Mouse (Mus musculus): Measurements from ENCODE around the gene Aff3. TPM values are rescaled to one million over a fixed set of nuclear protein-coding genes. Genes with fewer than 3 reads are reported as not detected.

Aff3 gene
- not detected in 2 replicates for polyA plus RNA-seq (2012; ENCODE audit: insufficient read depth, insufficient read length, low replicate concordance, missing spikeins)

DNA sequence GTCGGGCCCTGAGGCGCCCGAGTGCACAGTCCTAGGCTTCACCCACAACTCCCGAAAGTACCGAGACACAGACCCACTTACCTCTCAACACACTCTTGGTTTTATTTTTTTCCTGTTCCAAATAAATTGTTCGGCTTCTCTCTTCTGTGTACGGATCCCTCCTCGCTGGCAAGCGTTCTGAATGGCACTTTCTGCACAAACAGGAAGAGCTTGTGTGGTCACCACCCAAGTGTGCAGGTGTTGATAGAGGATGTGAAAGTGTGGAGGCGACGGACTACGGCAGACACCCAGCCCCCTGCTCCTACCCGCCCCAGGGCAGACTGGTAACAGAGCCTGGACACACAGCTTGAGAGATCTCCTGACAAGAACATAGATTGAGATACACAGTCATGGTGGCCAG is at the start of gene Aff3:
TSS of gene Aff3 (minus strand) at position 179 of the 400 bp plus-strand sequence.
- WGBS: 88% methylated on average over 13 of the region's 13 CpGs
- H3K4me1 ChIP-seq (ENCODE audit: control insufficient read depth, insufficient read depth, low read length): no peaks in the 10 kb centered on the region

DNA sequence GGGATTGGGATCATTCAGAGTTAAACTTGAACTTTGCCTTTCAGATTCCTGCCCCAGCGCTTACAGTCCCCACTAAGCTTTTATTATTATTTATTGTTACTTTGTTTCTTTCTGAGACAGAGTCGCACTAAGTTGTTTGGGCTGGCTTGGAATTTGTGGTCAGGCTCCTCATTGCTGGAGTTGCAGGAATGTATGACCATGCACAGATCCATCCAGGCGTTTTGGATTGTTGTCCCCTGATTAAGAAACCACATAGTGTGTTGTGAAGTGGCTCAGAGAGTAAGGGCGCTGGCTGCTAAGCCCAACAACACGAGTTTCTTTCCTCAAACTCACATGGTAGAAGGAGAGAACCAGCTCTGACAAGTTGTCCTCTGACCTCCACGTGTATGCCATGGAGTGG is 35.9 kb upstream of the Aff3 start:
- TF ChIP-seq POLR2A (IDR thresholded peaks at IDR 0.05; ENCODE audit: insufficient read depth, low read depth, low read length): no peak
- TF ChIP-seq CTCF (IDR thresholded peaks at IDR 0.05; ENCODE audit: insufficient read depth, low read depth, low read length): no peak
- no peak overlapping the region for H3K27ac ChIP-seq (ENCODE audit: insufficient read depth, low read depth, low read length)
- H3K4me1 ChIP-seq (ENCODE audit: control insufficient read depth, insufficient read depth, low read length): no peaks in the 10 kb centered on the region
- H3K4me3 ChIP-seq (ENCODE audit: insufficient read depth, low read depth, low read length): no peak overlapping the region
- WGBS: 72% methylated on average over 6 of the region's 6 CpGs

More for the DNA sequence above, at the start of gene Aff3:
- no peak within 1 kb of the TSS for H3K4me3 ChIP-seq (ENCODE audit: insufficient read depth, low read depth, low read length)
- H3K27ac ChIP-seq (ENCODE audit: insufficient read depth, low read depth, low read length): no peak within 1 kb of the TSS
- TF ChIP-seq POLR2A (IDR thresholded peaks at IDR 0.05; ENCODE audit: insufficient read depth, low read depth, low read length) (no peak), CTCF (IDR thresholded peaks at IDR 0.05; ENCODE audit: insufficient read depth, low read depth, low read length) (no peak)

DNA sequence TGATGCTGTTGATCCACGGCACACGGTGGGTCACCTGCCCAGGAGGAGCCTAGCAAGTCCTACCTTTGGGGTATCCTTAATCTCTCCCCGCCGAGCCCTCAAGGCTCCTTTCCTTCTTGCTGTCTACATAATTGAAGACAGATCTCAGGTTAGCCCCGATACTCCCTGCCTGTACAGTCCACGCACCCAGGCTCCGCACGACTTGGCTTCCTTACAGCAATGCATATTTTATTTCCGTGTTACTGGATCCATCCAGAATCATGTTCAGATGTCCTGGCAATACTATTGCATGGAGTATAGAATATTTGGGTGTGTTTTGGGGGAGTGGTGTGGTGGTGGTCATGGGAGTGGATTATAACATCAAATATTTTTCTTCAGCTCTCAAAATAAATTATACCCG is 34.5 kb upstream of the Aff3 start:
- Histone ChIP-seq H3K4me3 (ENCODE audit: insufficient read depth, low read depth, low read length) (no peak overlapping the region), H3K27ac (ENCODE audit: insufficient read depth, low read depth, low read length) (no peak overlapping the region), H3K4me1 (ENCODE audit: control insufficient read depth, insufficient read depth, low read length) (no peaks in the 10 kb centered on the region)
- TF ChIP-seq CTCF (IDR thresholded peaks at IDR 0.05; ENCODE audit: insufficient read depth, low read depth, low read length) (no peak), POLR2A (IDR thresholded peaks at IDR 0.05; ENCODE audit: insufficient read depth, low read depth, low read length) (no peak)
- WGBS: 93% methylated on average over 10 of the region's 10 CpGs

DNA sequence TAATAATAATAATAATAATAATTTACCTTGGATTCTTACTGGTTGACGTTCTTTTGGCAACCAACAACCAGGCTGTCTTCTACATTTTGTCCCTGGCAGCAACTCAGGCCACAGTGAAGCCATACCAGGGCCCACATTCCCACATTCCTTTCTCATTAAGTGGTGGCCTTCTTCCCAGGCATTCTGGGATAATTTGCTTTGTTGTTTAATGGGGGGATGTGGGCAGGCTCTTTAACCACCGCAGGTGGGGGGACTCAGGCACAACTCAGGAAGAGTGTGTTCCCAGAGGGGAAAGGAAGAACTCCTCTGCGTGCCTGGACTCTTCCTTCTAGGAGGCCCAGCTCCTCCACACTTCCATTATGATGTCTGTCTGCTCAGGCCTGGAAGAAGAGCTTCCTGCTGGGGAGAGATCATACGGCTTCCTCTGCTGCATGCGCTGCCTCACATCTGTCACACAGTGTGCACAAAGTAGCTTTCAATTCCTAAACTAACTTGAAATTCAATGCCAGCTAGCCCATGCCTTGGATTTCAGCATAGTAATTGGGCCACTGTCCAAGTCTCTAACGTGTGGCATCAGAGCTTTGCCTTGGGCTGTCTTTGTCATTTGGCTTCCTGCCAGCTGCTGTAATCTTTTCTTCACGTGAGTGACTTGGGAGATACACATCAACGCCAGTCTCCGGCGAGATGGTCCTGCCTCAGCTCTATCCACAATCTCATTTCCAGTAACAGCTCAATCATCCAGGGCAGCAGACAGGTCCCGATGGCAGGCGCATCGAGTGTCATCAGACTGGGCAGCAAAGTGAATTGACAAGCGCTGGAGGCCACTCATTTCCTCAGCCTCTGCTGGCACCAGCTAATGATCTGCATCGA is 31.3 kb upstream of the Aff3 start:
- 59% methylated on average over 15 of the region's 15 CpGs for WGBS
- H3K4me3 ChIP-seq (ENCODE audit: insufficient read depth, low read depth, low read length): no peak overlapping the region
- TF ChIP-seq CTCF (IDR thresholded peaks at IDR 0.05; ENCODE audit: insufficient read depth, low read depth, low read length): no peak
- no peak for TF ChIP-seq POLR2A (IDR thresholded peaks at IDR 0.05; ENCODE audit: insufficient read depth, low read depth, low read length)
- H3K27ac ChIP-seq (ENCODE audit: insufficient read depth, low read depth, low read length): no peak overlapping the region
- no peaks in the 10 kb centered on the region for H3K4me1 ChIP-seq (ENCODE audit: control insufficient read depth, insufficient read depth, low read length)

DNA sequence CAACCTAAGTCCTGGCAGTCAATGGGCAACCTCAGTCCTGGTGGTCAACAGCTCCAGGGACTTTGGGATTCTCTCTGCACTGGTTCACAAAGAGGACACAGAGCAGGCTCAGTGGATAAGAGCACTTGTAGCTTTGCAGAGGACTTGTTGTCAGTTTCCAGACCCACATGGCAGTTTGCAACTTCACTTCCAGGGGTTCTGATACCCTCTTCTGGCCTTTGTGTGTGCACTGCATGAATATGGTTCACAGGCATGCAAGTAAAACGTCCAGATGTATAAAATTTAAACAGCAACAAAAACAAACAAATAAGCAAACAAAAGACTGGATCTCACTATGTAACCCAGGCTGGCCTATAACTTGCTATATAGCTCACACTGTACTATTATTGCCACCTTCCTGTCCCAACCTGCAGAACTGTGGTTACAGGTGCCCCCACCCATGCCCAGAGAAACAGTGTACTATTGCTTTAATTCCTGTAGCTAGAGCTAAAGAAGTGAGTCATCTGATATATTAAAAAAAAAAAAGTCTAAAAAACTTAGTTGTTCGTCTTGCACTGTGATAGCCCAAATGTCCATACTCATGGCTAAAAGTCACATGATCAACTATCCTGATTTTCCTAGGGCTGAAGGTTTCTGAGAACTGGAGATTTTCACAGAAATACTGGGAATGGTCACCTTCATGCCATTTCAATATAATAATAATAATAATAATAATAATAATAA is 30.5 kb upstream of the Aff3 start:
- Histone ChIP-seq H3K4me3 (ENCODE audit: insufficient read depth, low read depth, low read length) (no peak overlapping the region), H3K27ac (ENCODE audit: insufficient read depth, low read depth, low read length) (no peak overlapping the region), H3K4me1 (ENCODE audit: control insufficient read depth, insufficient read depth, low read length) (no peaks in the 10 kb centered on the region)
- TF ChIP-seq CTCF (IDR thresholded peaks at IDR 0.05; ENCODE audit: insufficient read depth, low read depth, low read length) (no peak), POLR2A (IDR thresholded peaks at IDR 0.05; ENCODE audit: insufficient read depth, low read depth, low read length) (no peak)
- WGBS: 67% methylated on average over 2 of the region's 2 CpGs

GRCm38 (mm10) chr1:38694142-38694541 is 29.4 kb upstream of the Aff3 start:
- no peak for TF ChIP-seq POLR2A (IDR thresholded peaks at IDR 0.05; ENCODE audit: insufficient read depth, low read depth, low read length)
- no peak for TF ChIP-seq CTCF (IDR thresholded peaks at IDR 0.05; ENCODE audit: insufficient read depth, low read depth, low read length)
- Histone ChIP-seq H3K27ac (ENCODE audit: insufficient read depth, low read depth, low read length) (no peak overlapping the region), H3K4me1 (ENCODE audit: control insufficient read depth, insufficient read depth, low read length) (no peaks in the 10 kb centered on the region), H3K4me3 (ENCODE audit: insufficient read depth, low read depth, low read length) (no peak overlapping the region)
- WGBS: 72% methylated on average over 5 of the region's 5 CpGs

- Histone ChIP-seq H3K27ac (ENCODE audit: insufficient read depth, low read depth, low read length) (no peak overlapping the region), H3K4me3 (ENCODE audit: insufficient read depth, low read depth, low read length) (no peak overlapping the region), H3K4me1 (ENCODE audit: control insufficient read depth, insufficient read depth, low read length) (no peaks in the 10 kb centered on the region)
- no peak for TF ChIP-seq CTCF (IDR thresholded peaks at IDR 0.05; ENCODE audit: insufficient read depth, low read depth, low read length)
- no peak for TF ChIP-seq POLR2A (IDR thresholded peaks at IDR 0.05; ENCODE audit: insufficient read depth, low read depth, low read length)
- WGBS: 86% methylated on average over 6 of the region's 6 CpGs
Measured at GRCm38 (mm10) chr1:38690471-38690870, 25.7 kb upstream of the Aff3 start.

DNA sequence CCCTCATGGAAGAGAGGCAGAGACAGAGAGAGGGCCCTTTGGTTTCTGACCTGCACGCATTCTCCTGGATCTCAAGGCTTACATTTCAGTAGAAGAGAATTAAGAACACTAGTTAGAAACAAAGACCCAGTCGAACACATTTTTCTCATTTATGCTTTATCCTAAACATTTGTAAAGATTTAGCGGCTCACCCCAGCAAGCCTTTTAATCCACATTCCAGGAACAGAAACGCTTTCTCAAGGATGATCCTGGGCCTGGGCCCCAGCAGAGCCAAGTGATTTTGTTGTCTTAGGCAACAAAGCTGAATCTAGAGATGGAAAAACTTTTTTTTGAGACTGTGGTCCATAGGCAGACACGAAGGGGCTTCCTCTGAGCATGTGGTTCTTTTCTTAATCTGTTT is 23.5 kb upstream of the Aff3 start:
- Histone ChIP-seq H3K4me1 (ENCODE audit: control insufficient read depth, insufficient read depth, low read length) (no peaks in the 10 kb centered on the region), H3K4me3 (ENCODE audit: insufficient read depth, low read depth, low read length) (no peak overlapping the region), H3K27ac (ENCODE audit: insufficient read depth, low read depth, low read length) (no peak overlapping the region)
- TF ChIP-seq POLR2A (IDR thresholded peaks at IDR 0.05; ENCODE audit: insufficient read depth, low read depth, low read length) (no peak), CTCF (IDR thresholded peaks at IDR 0.05; ENCODE audit: insufficient read depth, low read depth, low read length) (no peak)
- WGBS: 77% methylated on average over 5 of the region's 5 CpGs

DNA sequence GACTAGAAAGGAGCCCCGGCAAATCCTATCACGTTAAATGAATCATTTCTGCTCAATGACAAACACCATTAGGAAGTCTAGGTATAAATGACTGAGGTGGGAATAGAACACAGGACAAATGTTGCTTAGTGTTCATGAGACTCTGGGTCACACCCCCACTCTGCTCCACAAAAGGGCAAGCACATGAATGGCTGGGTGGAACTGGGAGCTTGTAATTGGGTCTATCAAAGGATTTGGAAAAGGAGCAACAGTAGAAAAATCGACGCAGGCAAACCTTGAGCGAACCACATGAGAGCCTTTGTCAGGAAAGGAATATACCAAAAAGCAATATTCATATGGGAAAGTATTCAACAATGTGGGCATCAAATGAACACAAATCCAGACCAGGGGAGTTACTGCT is 21.0 kb upstream of the Aff3 start:
- no peak overlapping the region for H3K4me3 ChIP-seq (ENCODE audit: insufficient read depth, low read depth, low read length)
- WGBS: 90% methylated on average over 5 of the region's 5 CpGs
- no peak for TF ChIP-seq POLR2A (IDR thresholded peaks at IDR 0.05; ENCODE audit: insufficient read depth, low read depth, low read length)
- no peak for TF ChIP-seq CTCF (IDR thresholded peaks at IDR 0.05; ENCODE audit: insufficient read depth, low read depth, low read length)
- no peak overlapping the region for H3K27ac ChIP-seq (ENCODE audit: insufficient read depth, low read depth, low read length)
- H3K4me1 ChIP-seq (ENCODE audit: control insufficient read depth, insufficient read depth, low read length): no peaks in the 10 kb centered on the region
